Mouse (Mus musculus): ENCODE results near the gene Thtpa.

- TF ChIP-seq CTCF (IDR thresholded peaks at IDR 0.05; ENCODE audit: borderline replicate concordance, extremely low read depth, insufficient read depth, insufficient read length) (no peak), POLR2A (IDR thresholded peaks at IDR 0.05; ENCODE audit: borderline replicate concordance, extremely low read depth, insufficient read depth, insufficient read length, poor library complexity, severe bottlenecking) (no peak)
Measured at GRCm38 (mm10) chr14:55059009-55059408, 35.6 kb upstream of the Thtpa start.

All from brain, embryonic 14.5 days (tissue).